Mouse (Mus musculus) limb, embryonic 12.5 days (tissue): Measurements from ENCODE around the gene Tmem101. TPM values are rescaled to one million over a fixed set of nuclear protein-coding genes. Genes with fewer than 3 reads are reported as not detected.

Source experiments
- ATAC-seq: fragments of 200-750 bp; cut with Nextera tagmentation; 2 replicates; pipeline ENCODE4 v1.8.0; 2017; ENCODE audit warnings: low read depth, moderate TSS enrichment; ENCODE audit not compliant: insufficient number of reproducible peaks, insufficient read depth, low FRiP score, low TSS enrichment
- H3K27ac ChIP-seq: fragments of 300-500 bp; sonication (generic); 2 replicates; pipeline ENCODE4 v1.5.1; 2016; ENCODE audit warnings: mild to moderate bottlenecking, moderate library complexity
- H3K27me3 ChIP-seq: fragments of 300-500 bp; sonication (generic); 2 replicates; pipeline ENCODE4 v1.6.1; 2016; ENCODE audit warnings: mild to moderate bottlenecking, moderate library complexity
- H3K36me3 ChIP-seq: fragments of 300-500 bp; sonication (generic); 2 replicates; pipeline ENCODE4 v1.6.1; 2016; ENCODE audit warnings: mild to moderate bottlenecking, moderate library complexity
- H3K4me1 ChIP-seq: fragments of 300-500 bp; sonication (generic); replicated peaks from 2 replicates; pipeline ENCODE4 v1.6.1; 2016
- H3K4me2 ChIP-seq: fragments of 300-500 bp; sonication (generic); 2 replicates; pipeline ENCODE4 v1.6.1; 2016; ENCODE audit warnings: mild to moderate bottlenecking, moderate library complexity
- H3K4me3 ChIP-seq: fragments of 300-500 bp; sonication (generic); replicated peaks from 2 replicates; pipeline ENCODE4 v1.5.1; 2016; ENCODE audit warnings: mild to moderate bottlenecking
- H3K9ac ChIP-seq: fragments of 300-500 bp; sonication (generic); replicated peaks from 2 replicates; pipeline ENCODE4 v1.6.1; 2016; ENCODE audit warnings: mild to moderate bottlenecking, moderate library complexity
- H3K9me3 ChIP-seq: fragments of 300-500 bp; sonication (generic); 2 replicates; pipeline ENCODE4 v1.6.1; 2016; ENCODE audit warnings: mild to moderate bottlenecking, moderate library complexity
- WGBS: fragments of 180-500 bp; shearing (Covaris S2); methylation state at CpG from one replicate; pipeline ENCODE4 v1.1.7; 2016; 5-methylcytosine and 5-hydroxymethylcytosine counted together
- polyA plus RNA-seq: library from polyadenylated mRNA; unstranded; fragments of >200 nt; fragmentation: Nextera tagmentation; extraction: Ambion mirVana; gene quantifications from 2 replicates; pipeline ENCODE4 v1.2.1, GENCODE M21; 2016

The Tmem101 gene
- polyA plus RNA-seq: 40.6 and 44.2 TPM in 2 replicates

DNA sequence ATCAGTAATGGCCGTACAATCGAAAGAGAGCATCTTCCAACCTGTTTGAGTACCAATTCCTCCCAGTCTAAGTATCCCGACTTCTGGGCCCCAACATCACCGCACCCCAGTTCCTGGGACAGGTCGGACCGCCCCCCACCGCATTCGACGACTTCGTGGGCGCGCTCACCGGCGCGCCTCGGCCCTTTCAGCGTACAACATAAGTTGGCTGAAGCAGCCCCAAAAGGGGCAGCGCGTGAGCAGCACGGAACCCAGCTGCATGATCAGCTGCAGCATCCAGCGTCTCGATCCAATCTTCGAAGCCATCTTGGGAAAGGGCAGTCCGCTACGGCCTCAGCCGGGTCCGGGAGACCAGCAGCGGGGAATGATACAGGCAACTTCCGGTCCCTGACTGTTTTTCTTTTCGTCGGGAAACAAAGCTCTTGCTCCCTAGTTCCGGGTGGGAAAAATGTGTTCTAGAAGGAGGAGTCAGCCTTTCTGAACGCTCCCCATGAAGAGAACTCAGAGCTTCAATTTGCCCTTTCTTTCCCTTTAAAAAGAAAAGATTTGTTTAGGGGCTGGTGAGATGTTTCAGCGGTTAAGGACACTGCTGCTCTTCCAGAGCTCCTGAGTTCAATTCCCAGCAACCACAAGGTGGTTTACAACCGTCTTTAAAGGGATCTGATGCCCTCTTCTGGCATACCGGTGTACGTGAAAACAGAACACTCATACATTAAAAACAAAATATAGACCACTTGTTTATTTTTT is at the start of gene Tmem101:
Tmem101 (minus strand) TSS at position 366 of the 747 bp plus-strand sequence.
- Histone ChIP-seq H3K4me2 (peak within 1 kb of the TSS; percentile 79), H3K9me3 (no peaks in the 10 kb centered on the region), H3K27ac (peak within 1 kb of the TSS; percentile 79), H3K4me3 (peak within 1 kb of the TSS; percentile 85), H3K9ac (peak within 1 kb of the TSS; percentile 83), H3K36me3 (peaks cover 34% of the 10 kb centered on the region), H3K4me1 (peaks cover 10% of the 10 kb centered on the region), H3K27me3 (no peaks in the 10 kb centered on the region)
- under 1% methylated on average over 37 of the region's 37 CpGs for WGBS
- ATAC-seq: 0 out of 2 replicates have a peak, but pooled peaks have one; percentile 46

DNA sequence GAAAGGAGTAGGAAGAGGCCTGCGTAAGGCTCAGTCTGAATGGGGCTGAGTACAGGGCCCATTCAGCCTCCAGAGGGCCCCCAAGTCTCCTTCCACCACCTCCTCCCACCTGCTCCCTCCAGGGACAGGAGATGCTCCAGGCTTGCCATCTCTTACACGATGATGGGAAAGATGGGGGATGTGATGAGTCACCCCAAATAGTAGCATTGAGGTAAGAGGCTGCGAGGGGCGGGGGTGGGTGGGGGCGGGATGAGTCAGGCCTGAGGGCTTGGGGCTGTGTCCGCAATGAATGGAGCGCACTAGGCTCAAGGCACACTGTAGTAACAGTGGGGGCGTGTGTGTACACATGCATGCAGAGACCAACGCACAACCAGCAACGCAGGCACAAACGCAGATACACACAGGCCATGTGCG is 45.2 kb upstream of the Tmem101 start:
- Histone ChIP-seq H3K36me3 (peaks cover 99% of the 10 kb centered on the region), H3K27me3 (no peaks in the 10 kb centered on the region), H3K4me3 (no peak overlapping the region), H3K9ac (no peak overlapping the region), H3K4me2 (no peak overlapping the region), H3K9me3 (no peaks in the 10 kb centered on the region), H3K4me1 (peaks cover 9% of the 10 kb centered on the region), H3K27ac (no peak overlapping the region)
- WGBS: 78% methylated on average over 12 of the region's 12 CpGs
- ATAC-seq: no peak

DNA sequence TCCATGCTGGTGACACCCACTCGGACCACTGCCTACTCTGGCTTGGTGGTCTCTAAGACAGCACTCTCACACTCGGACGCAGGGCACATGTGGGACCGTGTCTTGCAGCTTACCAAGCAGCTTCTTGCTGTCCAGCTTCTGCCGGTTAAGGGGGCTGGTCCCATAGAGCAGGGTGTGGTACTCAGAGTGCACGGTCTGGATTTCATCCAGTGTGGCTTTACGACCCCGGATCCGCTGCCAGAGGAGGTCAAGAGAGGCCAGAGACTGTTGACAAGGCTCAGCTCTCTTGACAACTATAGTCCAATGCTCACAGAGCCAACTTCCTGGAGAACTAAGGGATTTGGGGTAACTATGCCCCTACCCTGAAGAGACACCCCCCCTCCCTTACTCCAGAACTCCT is 43.7 kb upstream of the Tmem101 start:
- Histone ChIP-seq H3K27ac (no peak overlapping the region), H3K27me3 (no peaks in the 10 kb centered on the region), H3K9ac (no peak overlapping the region), H3K9me3 (no peaks in the 10 kb centered on the region), H3K4me1 (peaks cover 8% of the 10 kb centered on the region; the same call in 1 of the 2 replicates), H3K36me3 (peaks cover 99% of the 10 kb centered on the region), H3K4me3 (no peak overlapping the region), H3K4me2 (no peak overlapping the region)
- WGBS: 30% methylated on average over 9 of the region's 9 CpGs
- ATAC-seq: no peak

DNA sequence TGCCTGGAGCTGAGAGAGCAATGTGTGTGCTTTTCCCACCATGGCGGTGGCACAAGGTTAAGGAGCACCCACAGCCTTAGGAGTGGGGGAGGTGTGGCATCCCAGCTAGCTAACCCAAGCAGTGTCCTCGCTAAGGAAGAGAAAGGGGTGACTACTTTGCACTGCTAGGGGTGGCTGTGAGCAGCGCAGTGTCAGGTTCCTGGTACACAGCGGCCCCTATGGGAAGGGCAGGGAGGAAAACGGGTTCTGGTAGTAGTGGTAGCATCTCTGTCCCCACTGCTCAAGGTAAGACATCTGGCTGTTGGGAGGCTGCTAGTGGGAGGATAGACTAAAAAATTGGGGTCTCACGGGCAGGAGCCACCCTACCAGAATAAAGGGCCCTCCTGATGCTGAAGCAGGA is 42.0 kb upstream of the Tmem101 start:
- peaks cover 99% of the 10 kb centered on the region for H3K36me3 ChIP-seq
- H3K27ac ChIP-seq: no peak overlapping the region
- H3K9me3 ChIP-seq: no peaks in the 10 kb centered on the region
- no peak for ATAC-seq
- peaks cover 8% of the 10 kb centered on the region; the same call in 1 of the 2 replicates for H3K4me1 ChIP-seq
- WGBS: 58% methylated on average over 6 of the region's 6 CpGs
- no peaks in the 10 kb centered on the region for H3K27me3 ChIP-seq
- no peak overlapping the region for H3K4me2 ChIP-seq
- no peak overlapping the region for H3K4me3 ChIP-seq
- no peak overlapping the region for H3K9ac ChIP-seq

DNA sequence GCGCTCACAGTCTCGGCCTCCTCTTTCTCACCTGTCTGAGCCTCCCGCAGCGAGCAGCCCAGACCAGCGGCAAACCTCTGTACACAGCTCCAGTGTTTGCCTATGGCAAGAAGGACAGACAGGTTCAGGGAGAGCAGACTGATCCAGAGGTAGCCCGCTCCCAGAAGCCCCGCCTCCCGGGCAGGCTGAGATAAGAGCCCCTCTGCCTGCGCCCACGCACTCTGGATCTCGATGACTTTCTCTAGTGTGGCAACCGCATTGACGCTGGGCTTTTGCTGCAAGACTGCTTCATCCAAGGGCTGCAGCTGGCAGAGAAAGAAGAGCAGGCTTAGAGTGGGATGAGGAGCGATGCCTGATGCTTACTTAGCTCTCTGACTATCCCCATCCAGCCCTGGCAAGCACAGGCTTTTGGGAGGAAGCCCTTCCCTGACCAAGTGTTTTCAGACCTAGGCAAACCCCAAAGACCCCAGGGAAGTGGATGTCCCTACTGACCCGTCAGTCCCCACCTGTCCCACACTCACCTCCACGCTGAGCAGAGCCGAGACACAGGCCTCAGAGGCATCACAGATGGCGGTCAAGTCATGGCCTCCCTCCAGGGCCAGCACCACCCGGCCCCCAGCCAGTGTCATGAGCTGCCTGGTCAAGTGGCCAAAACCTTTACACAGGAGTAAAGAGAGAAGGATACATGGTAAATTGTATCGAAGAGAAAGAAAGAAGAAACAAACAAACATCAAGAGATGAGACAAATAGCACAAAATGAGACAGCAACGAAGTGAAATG is 40.0 kb upstream of the Tmem101 start:
- no peak overlapping the region for H3K27ac ChIP-seq
- peaks cover 91% of the 10 kb centered on the region for H3K36me3 ChIP-seq
- H3K9ac ChIP-seq: no peak overlapping the region
- no peaks in the 10 kb centered on the region for H3K9me3 ChIP-seq
- H3K4me2 ChIP-seq: no peak overlapping the region
- H3K4me1 ChIP-seq: peaks cover 11% of the 10 kb centered on the region
- no peaks in the 10 kb centered on the region for H3K27me3 ChIP-seq
- no peak for ATAC-seq
- H3K4me3 ChIP-seq: no peak overlapping the region
- 90% methylated on average over 21 of the region's 21 CpGs for WGBS

DNA sequence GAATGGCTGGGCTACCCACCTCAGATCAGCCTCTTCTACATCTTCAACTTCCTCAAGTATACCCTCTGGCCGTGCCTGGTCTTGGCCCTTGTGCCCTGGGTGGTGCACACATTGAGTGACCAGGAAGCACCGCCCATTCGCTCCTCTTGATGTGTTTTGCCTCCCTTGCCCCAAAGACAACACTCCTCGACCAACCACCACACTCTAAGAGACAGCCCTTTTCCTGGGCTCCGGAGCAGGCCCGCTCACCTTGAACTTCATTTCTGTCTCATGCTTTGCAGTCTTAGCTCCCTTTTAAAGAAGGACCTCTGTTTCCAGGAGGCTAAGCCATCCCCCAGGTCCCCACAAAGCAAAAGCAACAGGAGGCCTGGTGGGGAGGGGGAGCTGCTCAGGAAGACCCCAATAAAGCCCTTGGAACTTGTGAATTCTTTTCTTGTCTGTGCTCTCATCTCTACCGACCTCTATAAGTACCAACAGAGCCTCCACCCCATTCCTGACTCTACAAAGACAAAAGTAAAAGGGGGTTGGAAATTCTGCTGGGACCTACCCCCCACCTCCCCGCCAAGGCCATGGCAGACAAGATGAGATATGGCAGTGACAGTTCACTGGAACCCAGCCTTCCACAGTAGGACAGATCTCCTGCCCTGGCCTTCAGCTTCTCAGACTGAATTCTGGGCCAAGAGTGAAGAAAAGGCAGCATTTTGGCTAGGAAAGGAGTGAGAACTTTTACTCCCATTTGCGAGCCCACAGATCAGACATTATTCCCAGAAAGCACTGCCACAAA is 37.6 kb upstream of the Tmem101 start:
- Histone ChIP-seq H3K27me3 (no peaks in the 10 kb centered on the region), H3K36me3 (peaks cover 67% of the 10 kb centered on the region), H3K27ac (no peak overlapping the region), H3K4me2 (no peak overlapping the region), H3K4me1 (peaks cover 17% of the 10 kb centered on the region), H3K9me3 (no peaks in the 10 kb centered on the region), H3K9ac (no peak overlapping the region), H3K4me3 (no peak overlapping the region)
- WGBS: 85% methylated on average over 9 of the region's 9 CpGs
- ATAC-seq: no peak

DNA sequence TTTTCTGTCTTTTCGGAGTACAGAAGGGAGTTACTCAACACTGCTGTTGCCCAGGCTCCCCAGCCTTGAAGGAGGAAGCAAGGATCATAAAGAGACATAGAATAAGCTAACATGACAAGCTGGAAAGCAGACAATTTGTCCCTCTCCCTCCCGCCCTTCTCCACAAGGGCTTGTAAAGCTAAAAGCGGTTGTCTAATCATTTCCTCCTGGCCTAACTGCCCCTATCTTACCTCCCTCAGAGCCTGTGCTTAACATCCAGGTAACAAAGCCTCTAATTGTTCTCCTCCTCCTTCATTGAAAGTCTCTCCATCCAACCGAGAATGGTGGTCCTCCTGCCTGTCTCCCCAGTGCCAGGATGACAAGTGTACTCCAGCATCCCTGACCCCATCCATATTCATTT is 34.6 kb upstream of the Tmem101 start:
- no peak for ATAC-seq
- Histone ChIP-seq H3K4me2 (peak overlapping the region; percentile 88), H3K4me1 (peaks cover 17% of the 10 kb centered on the region), H3K27me3 (no peaks in the 10 kb centered on the region), H3K27ac (peak overlapping the region; percentile 62), H3K36me3 (peaks cover 37% of the 10 kb centered on the region), H3K9ac (peak overlapping the region; percentile 42; the same call in 1 of the 2 replicates), H3K9me3 (no peaks in the 10 kb centered on the region), H3K4me3 (peak overlapping the region; percentile 62)
- 36% methylated on average over 4 of the region's 4 CpGs for WGBS

DNA sequence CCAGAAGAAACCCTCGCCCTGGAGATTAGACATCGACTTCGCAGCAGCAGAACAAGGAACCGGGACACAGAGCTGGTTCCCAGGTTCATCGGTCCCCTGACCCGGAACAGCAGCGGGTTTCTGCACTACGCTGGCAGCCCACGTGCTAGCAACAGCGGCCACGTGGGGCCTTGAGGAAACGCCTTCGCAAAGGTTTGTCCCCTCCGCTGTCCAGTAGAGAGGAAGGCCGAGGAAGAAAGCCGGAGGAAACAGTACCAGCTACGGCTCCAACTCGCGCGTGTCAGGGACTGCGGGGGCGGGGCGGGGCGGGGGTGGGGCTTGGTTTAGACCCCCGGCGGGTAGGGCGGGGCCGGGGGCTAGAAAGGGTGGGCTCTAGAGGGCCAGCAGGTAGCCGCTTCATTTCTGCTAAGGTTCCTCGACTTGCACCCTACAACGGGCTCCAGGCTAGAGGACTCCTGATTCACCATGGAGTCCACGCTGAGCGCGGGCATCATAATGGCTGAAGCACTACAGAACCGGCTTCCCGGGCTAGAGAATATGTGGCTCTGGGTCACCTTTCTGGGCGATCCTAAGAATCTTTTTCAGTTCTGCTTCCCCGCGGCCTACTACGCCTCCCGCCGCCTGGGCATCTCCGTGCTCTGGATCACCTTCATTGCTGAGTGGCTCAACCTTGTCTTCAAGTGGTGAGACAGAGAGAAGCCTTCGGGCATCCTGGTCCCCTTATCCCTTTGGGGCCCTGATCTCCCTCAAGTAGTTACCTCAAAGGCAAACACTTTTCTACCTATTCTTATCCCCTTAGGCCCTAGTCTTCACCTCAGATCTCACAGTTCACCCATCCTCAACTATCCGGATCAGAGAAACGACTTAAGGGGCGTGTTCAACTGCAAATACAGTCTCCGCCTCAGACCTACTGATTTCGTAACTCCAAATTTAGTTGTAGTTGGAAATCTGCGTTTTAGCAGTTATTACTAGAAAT is 33.5 kb upstream of the Tmem101 start, which contains the start of gene G6pc3:
G6pc3 (plus strand) TSS at position 160 of the 976 bp plus-strand sequence.
- peak within 1 kb of the TSS; percentile 62 for H3K4me3 ChIP-seq
- ATAC-seq: peak; percentile 84
- H3K4me1 ChIP-seq: peaks cover 17% of the 10 kb centered on the region
- peak within 1 kb of the TSS; percentile 66 for H3K9ac ChIP-seq
- no peaks in the 10 kb centered on the region for H3K27me3 ChIP-seq
- WGBS: 3% methylated on average over 49 of the region's 50 CpGs
- H3K36me3 ChIP-seq: peaks cover 26% of the 10 kb centered on the region
- peak within 1 kb of the TSS; percentile 79 for H3K27ac ChIP-seq
- no peaks in the 10 kb centered on the region for H3K9me3 ChIP-seq
- H3K4me2 ChIP-seq: peak within 1 kb of the TSS; percentile 88

DNA sequence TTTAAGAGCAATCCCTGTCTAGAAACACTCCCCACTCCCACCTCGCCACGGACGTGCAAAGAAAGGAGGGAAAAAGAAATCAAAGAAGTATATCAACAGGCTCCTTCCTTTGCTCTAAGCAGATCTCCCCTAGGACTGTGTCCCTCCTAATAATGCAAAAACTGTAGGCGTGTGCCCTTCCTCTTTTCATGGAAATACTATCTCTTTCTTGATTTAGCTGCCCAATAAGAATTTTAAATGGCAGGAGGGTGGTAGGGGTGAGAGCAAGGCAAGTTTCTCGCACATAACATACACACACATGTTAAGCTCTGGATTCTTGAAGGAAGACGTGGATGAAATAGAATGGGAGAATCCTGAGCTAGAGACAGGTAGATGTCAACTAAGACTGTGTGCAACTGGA is 32.8 kb upstream of the Tmem101 start:
- Histone ChIP-seq H3K36me3 (peaks cover 19% of the 10 kb centered on the region), H3K4me2 (peak overlapping the region; percentile 88), H3K27ac (no peak overlapping the region; the same call in 1 of the 2 replicates), H3K27me3 (no peaks in the 10 kb centered on the region), H3K9ac (peak overlapping the region; percentile 66; the same call in 1 of the 2 replicates), H3K4me1 (peaks cover 21% of the 10 kb centered on the region), H3K4me3 (peak overlapping the region; percentile 62), H3K9me3 (no peaks in the 10 kb centered on the region)
- whole genome bisulfite sequencing: 69% methylated on average over 6 of the region's 6 CpGs
- ATAC-seq: no peak

DNA sequence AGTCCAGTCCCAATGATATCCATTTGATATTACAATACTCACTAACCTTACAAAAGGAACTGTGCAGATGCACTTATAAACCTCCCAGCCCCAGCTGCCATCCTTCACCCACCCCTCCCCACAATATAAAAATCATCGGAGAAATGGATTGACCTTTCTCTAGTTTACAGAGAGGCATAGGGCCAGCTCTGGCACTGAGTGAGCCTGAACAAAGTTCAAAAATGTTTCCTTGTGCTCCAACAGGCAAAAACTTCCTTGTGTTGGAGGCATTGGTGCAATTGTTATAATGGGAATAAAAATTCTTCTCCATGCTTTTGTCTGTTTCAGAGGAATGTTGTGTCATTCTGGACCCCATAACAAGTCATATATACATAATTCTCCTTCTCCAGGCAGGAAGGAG is 30.0 kb upstream of the Tmem101 start:
- Histone ChIP-seq H3K36me3 (peaks cover 13% of the 10 kb centered on the region), H3K27me3 (no peaks in the 10 kb centered on the region), H3K27ac (no peak overlapping the region), H3K9ac (no peak overlapping the region), H3K4me3 (no peak overlapping the region), H3K4me2 (no peak overlapping the region), H3K4me1 (peaks cover 30% of the 10 kb centered on the region), H3K9me3 (no peaks in the 10 kb centered on the region)
- WGBS: 92% methylated on average over 1 of the region's 1 CpGs
- ATAC-seq: no peak
